Mouse (Mus musculus) cerebellum, adult 11-12 months (tissue): ENCODE data around the gene Gm609.
A peak's percentile ranks its signal among the peaks of the same experiment; 100 is the strongest.
"Not testable (repeated sequence)": the region's sequence is repeated elsewhere in the genome, so short reads cannot be mapped to it uniquely, and the experiment has no call there.

Experiments
- DNase-seq: peaks from one replicate; pipeline ENCODE4 v3.0.0; 2022

Gene Gm609

GRCm38 (mm10) chr16:45492927-45493326 lies at the start of gene Gm609:
TSS of gene Gm609 (minus strand) at chr16:45492969.
- DNase-seq = no peak

- DNase-seq = no peak
Measured at GRCm38 (mm10) chr16:45542108-45542507, 49.3 kb upstream of the Gm609 start.

- DNase-seq = not testable (repeated sequence)
Measured at GRCm38 (mm10) chr16:45538342-45538741, 45.6 kb upstream of the Gm609 start.

- no peak for DNase-seq
Measured at GRCm38 (mm10) chr16:45535009-45535408, 42.2 kb upstream of the Gm609 start, which contains the start of gene Slc9c1. TSS of gene Slc9c1 (plus strand) at chr16:45535309.

- DNase-seq = no peak
Measured at GRCm38 (mm10) chr16:45531950-45532349, 39.2 kb upstream of the Gm609 start, which contains the start of gene Gm17783. TSS of gene Gm17783 (minus strand) at chr16:45532050.

GRCm38 (mm10) chr16:45525551-45525950 lies 32.8 kb upstream of the Gm609 start:
- no peak for DNase-seq

- DNase-seq = no peak
Measured at GRCm38 (mm10) chr16:45495326-45495725, 2.6 kb upstream of the Gm609 start.

GRCm38 (mm10) chr16:45476991-45477390 lies 15.8 kb downstream of the Gm609 start:
- no peak for DNase-seq

- DNase-seq = not testable (repeated sequence)
Measured at GRCm38 (mm10) chr16:45471836-45472235, 20.9 kb downstream of the Gm609 start.

- no peak for DNase-seq
Measured at GRCm38 (mm10) chr16:45454762-45455161, 38.0 kb downstream of the Gm609 start.

GRCm38 (mm10) chr16:45437230-45437739 lies 55.5 kb downstream of the Gm609 start:
- DNase-seq = no peak

GRCm38 (mm10) chr16:45435591-45435990 lies 57.2 kb downstream of the Gm609 start:
- no peak for DNase-seq

- DNase-seq = no peak
Measured at GRCm38 (mm10) chr16:45427651-45428050, 65.1 kb downstream of the Gm609 start.

GRCm38 (mm10) chr16:45413497-45413896 lies 79.3 kb downstream of the Gm609 start:
- DNase-seq = no peak

GRCm38 (mm10) chr16:45409064-45409446 lies 83.7 kb downstream of the Gm609 start:
- DNase-seq = not testable (repeated sequence)

- DNase-seq = peak; percentile 53
Measured at GRCm38 (mm10) chr16:45408425-45409063, 84.2 kb downstream of the Gm609 start, which contains the start of gene Cd200. TSS of gene Cd200 (minus strand) at chr16:45409053.

- no peak for DNase-seq
Measured at GRCm38 (mm10) chr16:45407645-45408400, 84.9 kb downstream of the Gm609 start.

- no peak for DNase-seq
Measured at GRCm38 (mm10) chr16:45407091-45407490, 85.7 kb downstream of the Gm609 start.

- no peak for DNase-seq
Measured at GRCm38 (mm10) chr16:45402951-45403350, 89.8 kb downstream of the Gm609 start.

- DNase-seq = no peak
Measured at GRCm38 (mm10) chr16:45402036-45402435, 90.7 kb downstream of the Gm609 start.

GRCm38 (mm10) chr16:45399947-45400555 lies 92.7 kb downstream of the Gm609 start:
- no peak for DNase-seq

GRCm38 (mm10) chr16:45399411-45399810 lies 93.4 kb downstream of the Gm609 start:
- DNase-seq = no peak

- no peak for DNase-seq
Measured at GRCm38 (mm10) chr16:45397440-45397839, 95.3 kb downstream of the Gm609 start.
